Comparison of ENCODE assay signal across 7 mouse cellular contexts in genomic region chr13:94358401-94359265, GRCm38 (mm10). TPM values are rescaled to one million over a fixed set of nuclear protein-coding genes. Genes with fewer than 3 reads are reported as not detected.
A peak's percentile ranks its signal among the peaks of the same experiment; 100 is the strongest.
DNase-seq lines count a peak whose midpoint lies in the region; ATAC-seq and TF ChIP-seq lines count a peak whose summit lies in the region.

TSS of gene Ap3b1 (plus strand) at chr13:94358960.

- no peaks in the 10 kb centered on the region for H3K9me3 ChIP-seq in embryonic facial prominence, embryonic 10.5 days
- no peaks in the 10 kb centered on the region for H3K9me3 ChIP-seq in intestine, postnatal 0 days (ENCODE audit: control insufficient read depth)
- H3K9me3 ChIP-seq in limb, embryonic 11.5 days (ENCODE audit: control insufficient read depth, low read length), result 0 out of 2 replicates have a peak, but pooled peaks cover 3% of the 10 kb centered on the region
- H3K9me3 ChIP-seq in midbrain, embryonic 14.5 days (ENCODE audit: control insufficient read depth, low read length), result no peaks in the 10 kb centered on the region

- H3K4me3 ChIP-seq in embryonic facial prominence, embryonic 10.5 days, result peak within 1 kb of the TSS; percentile 94
- peak within 1 kb of the TSS; percentile 97 for H3K4me3 ChIP-seq in intestine, postnatal 0 days (ENCODE audit: low read depth, low read length)
- peak within 1 kb of the TSS; percentile 88 for H3K4me3 ChIP-seq in limb, embryonic 11.5 days (ENCODE audit: low read depth, low read length)
- peak within 1 kb of the TSS; percentile 87 for H3K4me3 ChIP-seq in midbrain, embryonic 14.5 days (replicated peaks; ENCODE audit: low read depth, low read length)

- H3K4me1 ChIP-seq in embryonic facial prominence, embryonic 10.5 days, result peaks cover 18% of the 10 kb centered on the region
- peaks cover 7% of the 10 kb centered on the region; the same call in 1 of the 2 replicates for H3K4me1 ChIP-seq in intestine, postnatal 0 days (replicated peaks; ENCODE audit: control insufficient read depth, insufficient read depth, low read length)
- 0 out of 2 replicates have a peak, but pooled peaks cover 7% of the 10 kb centered on the region for H3K4me1 ChIP-seq in limb, embryonic 11.5 days (ENCODE audit: control insufficient read depth, insufficient read depth, low read length)
- peaks cover 17% of the 10 kb centered on the region for H3K4me1 ChIP-seq in midbrain, embryonic 14.5 days (ENCODE audit: control insufficient read depth, insufficient read depth, low read length)

- TF ChIP-seq CTCF in intestine, postnatal 0 days (IDR thresholded peaks at IDR 0.05; ENCODE audit: low read depth), result peak; percentile 22

- peak; percentile 96 for DNase-seq in adrenal gland, postnatal 14 days
- peak; percentile 94 for DNase-seq in embryonic facial prominence, embryonic 10.5 days (ENCODE audit: low spot score)
- peak; percentile 36 for DNase-seq in gonadal fat pad, adult 2 months (ENCODE audit: low read depth)
- peak; percentile 91 for DNase-seq in limb, embryonic 11.5 days (ENCODE audit: low spot score)
- DNase-seq in midbrain, embryonic 14.5 days, result peak; percentile 96
- DNase-seq in spleen, adult 18-20 months, result peak; percentile 81 to 88

- ATAC-seq in intestine, postnatal 0 days, result peak; percentile 90
- peak; percentile 94 for ATAC-seq in limb, embryonic 11.5 days (ENCODE audit: insufficient number of reproducible peaks, low FRiP score, low TSS enrichment, low read depth)
- peak; percentile 95 for ATAC-seq in midbrain, embryonic 14.5 days (ENCODE audit: low FRiP score, low TSS enrichment)

- WGBS in embryonic facial prominence, embryonic 10.5 days, result under 1% methylated on average over 79 of the region's 79 CpGs
- whole genome bisulfite sequencing in intestine, postnatal 0 days, result under 1% methylated on average over 75 of the region's 79 CpGs
- WGBS in limb, embryonic 11.5 days, result under 1% methylated on average over 77 of the region's 79 CpGs
- under 1% methylated on average over 79 of the region's 79 CpGs for WGBS in midbrain, embryonic 14.5 days

- H3K36me3 ChIP-seq in embryonic facial prominence, embryonic 10.5 days (replicated peaks), result peaks cover 10% of the 10 kb centered on the region; the same call in 1 of the 2 replicates
- no peaks in the 10 kb centered on the region for H3K36me3 ChIP-seq in intestine, postnatal 0 days (ENCODE audit: control insufficient read depth, insufficient read depth)
- H3K36me3 ChIP-seq in limb, embryonic 11.5 days (ENCODE audit: control insufficient read depth, insufficient read depth, low read length), result no peaks in the 10 kb centered on the region
- no peaks in the 10 kb centered on the region for H3K36me3 ChIP-seq in midbrain, embryonic 14.5 days (ENCODE audit: control insufficient read depth, insufficient read depth, low read length)

- peak within 1 kb of the TSS; percentile 86 for H3K4me2 ChIP-seq in intestine, postnatal 0 days (replicated peaks; ENCODE audit: low read depth)
- H3K4me2 ChIP-seq in limb, embryonic 11.5 days (ENCODE audit: low read depth, severe bottlenecking), result peak within 1 kb of the TSS; percentile 59
- H3K4me2 ChIP-seq in midbrain, embryonic 14.5 days (ENCODE audit: low read length), result peak within 1 kb of the TSS; percentile 84

- H3K27me3 ChIP-seq in embryonic facial prominence, embryonic 10.5 days (replicated peaks; ENCODE audit: low read depth, poor library complexity, severe bottlenecking), result no peaks in the 10 kb centered on the region
- H3K27me3 ChIP-seq in intestine, postnatal 0 days (replicated peaks; ENCODE audit: control insufficient read depth, insufficient read depth, low read length), result no peaks in the 10 kb centered on the region
- no peaks in the 10 kb centered on the region for H3K27me3 ChIP-seq in limb, embryonic 11.5 days (ENCODE audit: control insufficient read depth, insufficient read depth, low read length)
- no peaks in the 10 kb centered on the region for H3K27me3 ChIP-seq in midbrain, embryonic 14.5 days (ENCODE audit: control insufficient read depth, insufficient read depth, low read length)

- peak within 1 kb of the TSS; percentile 92 for H3K9ac ChIP-seq in intestine, postnatal 0 days (ENCODE audit: low read depth, low read length)
- H3K9ac ChIP-seq in limb, embryonic 11.5 days (ENCODE audit: low read length), result peak within 1 kb of the TSS; percentile 82
- peak within 1 kb of the TSS; percentile 72 for H3K9ac ChIP-seq in midbrain, embryonic 14.5 days (replicated peaks; ENCODE audit: low read length)

- H3K27ac ChIP-seq in embryonic facial prominence, embryonic 10.5 days (replicated peaks), result peak within 1 kb of the TSS; percentile 94
- peak within 1 kb of the TSS; percentile 86 for H3K27ac ChIP-seq in intestine, postnatal 0 days (ENCODE audit: low read depth, low read length)
- peak within 1 kb of the TSS; percentile 66 for H3K27ac ChIP-seq in limb, embryonic 11.5 days (replicated peaks; ENCODE audit: low read depth, low read length)
- peak within 1 kb of the TSS; percentile 84 for H3K27ac ChIP-seq in midbrain, embryonic 14.5 days (replicated peaks; ENCODE audit: low read depth, low read length)

RNA-seq across cellular contexts. Expression of gene Ap3b1, which starts in this region (rescaled TPM):
- total RNA-seq in adrenal gland, postnatal 14 days (2021), result 39.6 and 41.5 TPM in 2 replicates
- 35.8 and 37.7 TPM in 2 replicates for polyA plus RNA-seq in embryonic facial prominence, embryonic 10.5 days (2016; fragmentation: Nextera tagmentation; extraction: Ambion mirVana)
- polyA plus RNA-seq in gonadal fat pad, adult 2 months (2012; rRNA removed), result 32.4 and 44.5 TPM in 2 replicates
- 30.9 and 32.8 TPM in 2 replicates for polyA plus RNA-seq in intestine, postnatal 0 days (2015; fragmentation: Nextera tagmentation; extraction: Ambion mirVana)
- polyA plus RNA-seq in limb, embryonic 11.5 days (2014; fragmentation: Nextera tagmentation; extraction: Ambion mirVana), result 39.4 and 42.2 TPM in 2 replicates
- polyA plus RNA-seq in midbrain, embryonic 14.5 days (2014; fragmentation: Nextera tagmentation; extraction: Ambion mirVana), result 19.6 and 28.4 TPM in 2 replicates

Comparison
In these comparisons a context has a peak if more than half of its experiments do, and no peak if none do; other contexts are left out.
1. Peak in every context shown above with its lines: DNase-seq, ATAC-seq, H3K4me3 ChIP-seq and H3K27ac ChIP-seq.
2. DNase-seq: peak in every context shown above with its lines; median percentile 96 in adrenal gland, postnatal 14 days; 96 in midbrain, embryonic 14.5 days; 94 in embryonic facial prominence, embryonic 10.5 days; 91 in limb, embryonic 11.5 days; 84 in spleen, adult 18-20 months; 36 in gonadal fat pad, adult 2 months.